Mouse (Mus musculus) spleen, embryonic (tissue): Measurements from ENCODE around the gene Olfr668.
"Not testable (repeated sequence)": the region's sequence is repeated elsewhere in the genome, so short reads cannot be mapped to it uniquely, and the experiment has no call there.

ENCODE experiments used
- CTCF ChIA-PET: fragments of 350-600 bp; sonication (Branson Sonifier 250); formaldehyde crosslinking; loops from one replicate; lab custom pipeline; 2022; lab: Charles Lee

The Olfr668 gene

DNA sequence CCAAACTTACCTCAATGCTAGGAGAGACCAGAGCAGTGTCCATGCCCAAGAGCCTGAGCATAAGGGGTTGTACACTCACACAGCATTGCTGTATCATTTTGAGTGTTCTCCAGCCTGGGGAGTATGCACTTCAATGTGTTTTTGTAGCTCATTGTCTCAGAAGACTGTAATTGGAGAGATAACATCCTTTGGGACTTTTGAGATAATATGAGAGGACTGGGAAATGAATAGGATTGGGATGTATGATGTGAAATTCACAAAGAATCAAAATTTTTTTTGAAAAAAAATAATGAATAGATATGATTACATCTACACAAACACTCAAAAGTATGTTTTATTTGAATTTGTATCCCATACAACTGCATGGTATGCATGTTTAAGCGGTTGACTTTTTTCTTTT, at the start of gene Olfr668:
Gene Olfr668 (minus strand): TSS at position 101 of the 400 bp plus-strand sequence.
- CTCF ChIA-PET = no interaction called here

DNA sequence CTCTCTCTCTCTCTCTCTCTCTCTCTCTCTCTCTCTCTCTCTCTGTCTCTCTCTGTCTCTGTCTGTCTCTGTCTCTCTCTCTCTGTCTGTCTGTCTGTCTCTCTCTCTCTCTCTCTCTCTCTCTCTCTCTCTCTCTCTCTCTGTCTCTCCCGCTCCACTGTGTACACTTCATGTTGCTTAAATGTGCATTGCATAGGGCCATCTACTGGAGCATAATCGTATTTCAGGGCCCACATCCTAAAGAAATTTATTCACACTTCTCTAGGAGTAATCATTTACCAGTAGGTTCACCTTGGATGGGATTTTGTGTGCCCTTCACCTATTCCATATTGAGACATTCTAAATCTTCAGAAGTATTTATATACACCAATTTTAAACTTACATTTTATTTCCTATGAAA, 44.6 kb upstream of the Olfr668 start:
- CTCF ChIA-PET = not testable (repeated sequence)

DNA sequence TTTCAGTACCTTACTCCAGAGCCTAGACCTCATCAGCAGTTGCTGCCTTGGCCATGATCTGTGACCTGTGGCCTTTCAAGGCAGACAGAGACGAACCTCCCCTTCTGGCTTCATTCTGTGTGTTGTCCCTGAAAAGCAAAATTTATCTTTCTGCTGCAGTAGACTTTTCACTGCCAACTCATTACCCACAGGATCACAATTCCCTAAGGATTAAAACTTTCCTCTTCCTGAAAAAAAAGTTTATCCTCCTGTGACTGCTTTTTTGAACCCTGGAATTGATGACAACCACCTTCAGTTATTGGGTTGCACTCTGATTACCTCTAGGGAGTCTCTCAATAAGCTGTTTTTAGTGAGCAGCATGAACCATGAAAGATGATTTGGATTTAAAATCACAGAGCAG, 34.7 kb upstream of the Olfr668 start, which contains the start of gene Olfr670:
Gene Olfr670 (minus strand): TSS at position 101 of the 400 bp plus-strand sequence.
- CTCF ChIA-PET = no interaction called here

DNA sequence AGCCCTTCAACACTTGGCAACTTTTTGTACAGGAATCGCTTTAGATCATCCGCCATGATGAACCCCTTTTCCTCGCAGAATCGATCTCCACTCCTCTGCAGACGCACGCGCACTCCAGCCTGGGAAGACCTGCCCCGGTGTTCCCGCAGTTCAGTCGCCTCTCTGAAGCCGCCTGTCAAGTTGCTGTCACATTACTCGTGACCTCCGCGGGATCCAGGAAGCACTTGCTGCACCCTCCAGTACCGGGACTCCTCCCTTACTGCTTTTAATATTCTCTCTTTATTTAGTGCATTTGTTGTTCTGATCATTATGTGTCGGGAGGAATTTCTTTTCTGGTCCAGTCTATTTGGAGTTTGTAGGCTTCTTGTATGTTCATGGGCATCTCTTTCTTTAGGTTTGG, 22.4 kb upstream of the Olfr668 start:
- CTCF ChIA-PET = not testable (repeated sequence)

DNA sequence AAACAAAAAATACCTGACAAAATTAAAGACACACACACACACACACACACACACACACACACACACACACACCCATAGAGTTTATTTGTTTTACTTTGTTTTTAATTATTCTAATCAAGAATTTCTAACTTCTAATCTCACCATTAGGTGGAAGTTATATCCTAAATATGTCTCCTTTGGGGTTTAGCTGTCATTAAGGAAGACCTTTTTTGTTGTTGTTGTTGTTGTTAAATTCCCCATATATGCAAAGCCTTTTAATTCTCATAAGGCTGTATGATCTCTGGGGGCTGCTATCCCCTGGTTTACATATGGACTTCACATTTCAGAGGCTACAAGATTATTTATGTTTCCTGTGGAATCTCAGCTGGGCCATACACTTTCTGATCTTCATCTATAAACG, 6.1 kb upstream of the Olfr668 start, which contains the start of gene Olfr669:
Gene Olfr669 (plus strand): TSS at position 301 of the 400 bp plus-strand sequence.
- CTCF ChIA-PET = no interaction called here

DNA sequence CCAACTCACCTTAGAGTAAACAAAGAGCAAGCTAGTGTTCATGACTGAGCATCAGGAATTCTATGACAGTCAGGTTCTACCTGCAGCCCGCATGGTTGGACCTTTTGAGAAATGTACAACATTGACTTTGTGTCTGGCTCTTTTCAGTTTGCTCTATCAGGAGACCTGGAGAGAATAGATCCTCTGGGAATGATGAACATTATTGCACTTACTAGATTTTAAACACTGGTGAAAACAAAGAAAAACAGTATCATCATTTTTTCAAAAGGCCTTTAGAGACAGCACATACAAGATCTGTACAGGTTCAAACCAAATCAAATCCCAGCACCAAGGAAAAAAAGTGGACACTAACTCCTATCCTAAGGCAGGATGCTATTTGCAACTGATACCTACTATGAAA, 6.5 kb downstream of the Olfr668 start, which contains the start of gene Olfr667:
Gene Olfr667 (minus strand): TSS at position 101 of the 400 bp plus-strand sequence.
- CTCF ChIA-PET = no interaction called here

DNA sequence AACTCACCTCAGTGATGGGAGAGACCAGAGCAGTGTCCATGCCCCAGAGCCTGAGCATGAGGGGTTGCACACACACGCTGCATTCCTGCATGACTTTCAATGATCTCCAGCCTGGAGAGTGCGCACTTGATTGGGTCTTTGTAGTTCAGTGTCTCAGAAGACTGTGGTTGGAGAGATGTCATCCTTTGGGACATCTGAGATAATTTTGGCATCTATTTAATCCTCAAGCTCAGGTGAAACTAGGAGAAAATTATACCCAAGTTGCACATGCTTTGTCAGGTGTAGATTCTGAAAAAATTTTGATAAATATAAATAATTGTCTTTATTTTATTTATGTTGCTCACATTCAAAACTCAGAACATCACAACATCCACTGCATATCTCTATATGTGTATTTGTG, 32.0 kb downstream of the Olfr668 start, which contains the start of gene Olfr666:
Gene Olfr666 (minus strand): TSS at position 101 of the 400 bp plus-strand sequence.
- CTCF ChIA-PET = no interaction called here

DNA sequence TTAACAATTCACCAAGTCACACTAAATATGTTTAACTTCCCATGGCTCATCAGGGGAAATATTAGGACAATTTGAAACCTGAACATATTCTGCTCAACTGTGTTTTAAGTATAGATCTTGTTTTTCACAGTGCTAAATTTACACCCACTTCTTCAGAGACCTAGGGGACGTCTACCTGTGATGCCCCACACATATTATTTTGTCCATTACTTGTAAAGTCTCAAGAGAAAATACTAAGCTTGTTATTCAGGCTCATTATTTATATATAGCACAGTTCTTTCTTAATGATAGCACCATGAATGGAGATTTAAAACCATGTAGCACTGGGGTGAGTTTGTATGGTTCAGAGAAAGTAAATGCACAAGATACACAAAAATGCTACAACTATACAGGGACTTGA, 50.1 kb downstream of the Olfr668 start, which contains the start of gene Olfr665:
Gene Olfr665 (plus strand): TSS at position 301 of the 400 bp plus-strand sequence.
- CTCF ChIA-PET = no interaction called here
